Mouse (Mus musculus): ENCODE results near the gene Ccl22. TPM values are rescaled to one million over a fixed set of nuclear protein-coding genes. Genes with fewer than 3 reads are reported as not detected.

The Ccl22 gene
- total RNA-seq, 2 experiments from 2014 or later: not detected

DNA sequence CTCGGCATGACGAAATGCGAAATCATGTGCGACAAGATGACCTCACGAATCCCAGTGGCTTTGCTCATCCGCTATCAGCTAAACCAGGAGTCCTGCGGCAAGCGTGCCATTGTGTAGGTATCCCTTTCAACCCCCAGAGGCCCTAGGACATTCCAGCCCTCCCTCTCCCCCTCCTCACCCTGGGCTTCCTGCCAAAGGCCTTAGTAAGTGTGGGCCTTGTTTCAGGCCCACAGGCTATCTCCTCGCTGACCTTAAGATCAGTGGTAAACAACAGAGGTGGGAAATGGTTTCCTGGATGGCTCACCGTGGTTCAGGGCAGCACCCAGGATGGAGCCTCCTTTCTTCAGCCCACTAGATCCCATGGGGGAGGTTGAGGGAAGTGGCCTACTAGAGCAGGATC is 32.6 kb downstream of the Ccl22 start:
- intact Hi-C loops (cut with DNase I): no loop called here
- DNase-seq: no peak

DNA sequence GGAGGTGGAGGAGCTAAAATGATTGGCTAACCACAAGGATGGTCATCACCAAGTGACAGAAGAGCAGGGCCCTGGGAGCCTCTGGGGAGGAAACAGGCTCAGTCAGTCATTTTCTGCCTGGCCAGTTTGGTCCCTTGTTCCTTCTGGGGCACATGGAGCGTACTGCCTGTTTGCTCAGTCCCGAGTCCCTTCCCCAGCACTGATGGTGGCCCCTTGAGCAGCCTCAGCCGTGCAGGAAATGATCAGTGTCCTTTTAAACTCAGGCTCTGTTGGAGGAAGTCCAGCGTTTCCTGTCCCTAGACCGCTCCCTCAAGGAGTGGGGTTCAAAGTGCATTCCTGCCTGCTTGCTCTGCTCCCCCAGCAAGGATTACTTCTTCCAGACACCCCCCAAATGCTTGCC is 33.1 kb downstream of the Ccl22 start:
- intact Hi-C loops (cut with DNase I): no loop called here
- DNase-seq: no peak

DNA sequence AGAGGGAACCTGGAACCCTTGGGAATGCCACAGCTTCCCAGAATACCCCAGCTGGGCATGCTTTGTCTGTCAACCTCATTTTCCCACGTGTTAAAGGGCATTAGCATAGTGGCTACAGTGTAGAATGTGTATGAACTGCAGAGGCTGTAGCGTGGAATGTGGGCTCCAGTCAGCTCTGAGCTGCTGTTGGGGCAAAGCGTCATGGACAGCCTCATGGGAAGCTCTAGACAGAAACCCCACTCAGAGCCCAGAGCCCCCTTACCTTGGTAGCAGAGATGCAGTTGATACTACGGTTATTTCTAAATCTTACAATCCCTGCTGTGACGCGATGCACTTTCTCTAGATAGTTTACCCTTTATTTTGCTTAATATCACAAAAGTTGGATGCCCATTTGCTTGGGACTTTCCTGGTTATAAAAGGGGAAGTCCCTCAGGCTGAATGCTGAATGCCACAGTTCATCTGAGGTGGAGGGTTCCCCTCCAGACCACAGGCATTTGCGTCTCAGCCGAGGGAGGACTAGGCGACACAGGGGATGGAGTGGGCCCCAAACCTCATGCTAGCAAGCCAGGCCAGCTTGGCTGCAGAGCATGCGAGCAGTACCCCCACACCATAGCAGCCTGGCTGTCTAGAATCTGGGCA is 33.6 kb downstream of the Ccl22 start:
- intact Hi-C loops (cut with DNase I): no loop called here
- DNase-seq: no peak

DNA sequence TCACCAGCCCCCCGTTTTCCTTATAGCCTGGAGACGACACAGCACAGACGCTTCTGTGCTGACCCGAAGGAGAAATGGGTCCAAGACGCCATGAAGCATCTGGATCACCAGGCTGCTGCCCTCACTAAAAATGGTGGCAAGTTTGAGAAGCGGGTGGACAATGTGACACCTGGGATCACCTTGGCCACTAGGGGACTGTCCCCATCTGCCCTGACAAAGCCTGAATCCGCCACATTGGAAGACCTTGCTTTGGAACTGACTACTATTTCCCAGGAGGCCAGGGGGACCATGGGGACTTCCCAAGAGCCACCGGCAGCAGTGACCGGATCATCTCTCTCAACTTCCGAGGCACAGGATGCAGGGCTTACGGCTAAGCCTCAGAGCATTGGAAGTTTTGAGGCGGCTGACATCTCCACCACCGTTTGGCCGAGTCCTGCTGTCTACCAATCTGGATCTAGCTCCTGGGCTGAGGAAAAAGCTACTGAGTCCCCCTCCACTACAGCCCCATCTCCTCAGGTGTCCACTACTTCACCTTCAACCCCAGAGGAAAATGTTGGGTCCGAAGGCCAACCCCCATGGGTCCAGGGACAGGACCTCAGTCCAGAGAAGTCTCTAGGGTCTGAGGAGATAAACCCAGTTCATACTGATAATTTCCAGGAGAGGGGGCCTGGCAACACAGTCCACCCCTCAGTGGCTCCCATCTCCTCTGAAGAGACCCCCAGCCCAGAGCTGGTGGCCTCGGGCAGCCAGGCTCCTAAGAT is 34.3 kb downstream of the Ccl22 start:
- DNase-seq: no peak
- intact Hi-C loops (cut with DNase I): no loop called here

DNA sequence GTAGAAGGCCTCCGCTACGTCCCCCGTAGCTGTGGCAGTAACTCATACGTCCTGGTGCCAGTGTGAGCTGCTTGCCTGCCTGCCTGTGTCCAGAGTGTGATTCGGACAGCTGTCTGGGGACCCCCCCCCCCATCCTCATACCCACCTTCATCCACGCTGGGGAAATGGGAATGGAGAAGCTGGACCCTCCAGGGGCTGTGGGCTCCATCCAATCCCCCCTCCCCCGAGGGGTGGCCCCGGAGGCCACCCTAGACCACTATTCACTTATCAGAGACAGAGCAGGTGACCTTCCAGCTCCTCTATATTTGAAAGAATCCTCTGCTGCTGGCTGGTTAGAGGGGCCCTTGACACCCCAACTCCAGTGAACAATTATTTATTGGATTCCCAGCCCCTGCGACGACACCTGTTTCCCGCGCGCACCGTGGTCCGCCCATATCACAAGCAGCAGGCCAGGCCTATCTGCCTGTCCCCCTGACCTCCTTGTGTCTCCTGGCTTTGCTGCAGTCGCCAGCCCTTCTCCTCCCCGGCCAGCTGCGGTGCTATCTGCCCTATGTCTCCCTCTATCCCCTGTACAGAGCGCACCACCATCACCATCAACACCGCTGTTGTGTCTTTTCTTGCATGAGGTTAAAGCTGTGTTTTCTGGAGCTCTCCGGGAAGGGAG is 35.2 kb downstream of the Ccl22 start:
- DNase-seq: no peak
- intact Hi-C loops (cut with DNase I): no loop called here

DNA sequence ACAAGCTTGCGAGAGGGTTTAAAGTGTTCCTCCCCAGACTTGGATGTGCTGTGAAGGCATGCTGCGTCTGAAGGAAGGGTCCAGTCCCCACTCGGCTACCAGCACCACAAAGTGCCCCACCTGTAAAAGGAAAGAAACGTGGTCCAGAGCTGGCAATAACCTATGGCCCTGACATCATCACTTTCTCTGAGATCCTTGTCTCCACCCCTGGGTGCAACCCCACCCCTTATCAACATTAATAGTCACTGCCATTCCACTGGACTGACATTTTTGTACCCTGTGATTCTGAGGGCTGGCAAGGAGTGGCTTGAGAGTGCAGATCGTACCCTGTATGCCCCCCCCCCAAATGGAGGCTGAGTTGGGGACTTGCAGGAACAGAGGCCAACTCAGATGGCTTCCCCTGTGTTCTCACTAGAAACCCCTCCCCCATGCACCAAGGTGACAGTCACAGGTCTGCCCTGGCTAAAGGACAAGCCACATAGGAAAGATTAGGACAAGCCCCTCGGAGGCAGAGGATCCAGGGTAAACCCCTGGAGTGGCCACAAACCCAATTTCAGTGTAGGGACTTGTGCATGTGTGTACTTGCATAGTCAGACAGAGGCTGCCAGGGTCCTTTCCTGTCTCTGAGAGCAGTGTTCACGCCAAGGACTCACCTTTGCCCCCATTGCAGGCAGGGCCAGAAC is 35.9 kb downstream of the Ccl22 start:
- DNase-seq: no peak
- intact Hi-C loops (cut with DNase I): no loop called here

DNA sequence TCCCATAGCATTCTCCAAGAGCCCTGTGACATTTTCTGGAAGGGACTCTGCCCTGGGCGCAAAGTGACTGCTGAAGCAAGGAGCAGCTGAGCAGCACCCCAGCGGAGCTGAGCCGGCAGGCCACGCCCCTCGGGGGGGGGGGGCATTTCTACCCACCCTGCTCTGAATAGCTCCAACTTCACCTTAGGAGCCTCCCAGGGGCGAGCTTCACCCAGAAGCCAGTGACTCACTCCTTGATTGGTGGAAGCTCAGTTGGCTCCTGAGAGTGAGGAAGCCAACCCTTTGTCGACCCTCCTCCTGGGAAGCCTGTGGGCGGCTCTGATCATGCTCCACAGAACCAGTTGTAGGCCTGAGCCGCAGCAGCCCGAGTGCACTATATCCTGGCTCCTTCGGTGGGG is 36.4 kb downstream of the Ccl22 start:
- intact Hi-C loops (cut with DNase I): no loop called here
- DNase-seq: no peak

DNA sequence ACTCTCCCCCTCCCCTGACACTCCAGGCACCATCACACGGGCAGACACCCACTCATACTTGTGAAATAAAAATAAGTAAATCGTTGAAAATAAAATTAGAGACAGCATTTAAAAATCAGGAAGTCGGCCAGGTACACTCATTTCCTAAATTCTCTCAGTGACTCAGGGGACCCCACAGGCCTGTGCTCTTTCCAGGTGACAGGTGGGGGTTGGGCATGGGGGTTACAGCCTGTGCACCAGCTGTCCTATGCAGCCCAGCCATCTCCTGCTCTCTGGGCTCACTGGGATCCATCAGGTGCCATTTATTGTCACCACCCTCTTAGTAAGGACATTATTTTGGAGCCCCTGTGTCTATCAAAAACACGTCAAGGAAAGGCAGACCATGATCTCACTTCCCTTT is 38.5 kb downstream of the Ccl22 start:
- DNase-seq: no peak
- intact Hi-C loops (cut with DNase I): no loop called here

DNA sequence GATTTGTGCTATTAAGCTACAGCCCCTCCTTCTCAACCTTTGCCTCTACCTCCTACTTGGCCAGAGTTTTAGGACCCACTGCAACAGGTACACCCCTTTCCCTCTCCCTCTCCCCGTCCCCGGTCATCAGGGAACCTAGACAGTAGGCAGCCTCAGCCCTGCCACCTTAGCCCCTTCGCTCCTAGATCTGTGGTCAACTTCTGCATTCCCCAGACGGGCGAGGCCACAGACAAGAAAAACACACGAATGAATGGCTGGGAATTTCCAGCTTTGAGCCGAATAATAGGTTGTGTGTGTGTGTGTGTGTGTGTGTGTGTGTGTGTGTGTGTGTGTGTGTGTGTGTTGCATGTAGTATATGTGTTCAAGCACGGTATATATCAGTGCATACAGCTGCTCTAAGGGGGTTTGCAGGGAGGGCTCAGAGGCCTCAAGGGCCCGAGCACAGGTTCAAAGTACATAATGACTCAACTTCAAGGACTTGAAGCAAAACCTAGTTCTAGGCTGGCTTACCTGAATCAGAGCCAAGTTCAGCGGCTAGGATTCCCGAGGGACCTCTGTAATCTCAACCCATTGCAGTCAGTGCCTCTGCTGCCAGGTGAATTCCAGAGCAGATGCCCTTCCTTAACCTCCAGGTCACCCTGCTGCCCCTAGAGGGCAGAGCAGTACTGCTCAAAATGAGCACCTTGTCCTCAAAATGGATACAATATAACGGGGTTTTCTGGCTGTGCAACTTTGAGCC is 40.0 kb downstream of the Ccl22 start:
- intact Hi-C loops (cut with DNase I): no loop called here
- no peak for DNase-seq

DNA sequence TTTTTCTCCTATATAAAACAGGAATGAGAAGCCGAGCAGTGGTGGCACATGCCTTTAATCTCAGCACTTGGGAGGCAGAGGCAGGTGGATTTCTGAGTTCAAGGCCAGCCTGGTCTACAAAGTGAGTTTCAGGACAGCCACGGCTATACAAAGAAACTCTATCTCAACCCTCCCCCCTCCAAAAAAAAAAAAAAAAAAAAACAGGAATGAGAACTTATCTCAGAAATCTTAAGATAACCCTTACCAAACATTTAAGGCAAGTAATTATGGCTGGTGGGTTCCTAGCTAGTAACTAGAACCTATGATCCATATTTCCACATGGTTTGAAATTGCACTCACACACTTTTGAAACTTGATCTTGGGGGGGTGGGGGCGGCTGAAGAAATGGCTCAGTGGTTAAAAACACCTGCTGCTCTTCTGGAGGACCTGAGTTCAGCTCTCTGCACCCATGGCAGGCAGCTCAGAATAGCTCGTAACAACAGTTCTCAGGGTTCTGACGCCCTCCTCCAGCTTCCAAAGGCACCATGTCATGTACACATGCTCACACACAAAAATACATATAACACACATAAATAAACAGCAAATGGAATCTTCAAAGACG is 40.7 kb downstream of the Ccl22 start:
- DNase-seq: no peak
- intact Hi-C loops (cut with DNase I): no loop called here

DNA sequence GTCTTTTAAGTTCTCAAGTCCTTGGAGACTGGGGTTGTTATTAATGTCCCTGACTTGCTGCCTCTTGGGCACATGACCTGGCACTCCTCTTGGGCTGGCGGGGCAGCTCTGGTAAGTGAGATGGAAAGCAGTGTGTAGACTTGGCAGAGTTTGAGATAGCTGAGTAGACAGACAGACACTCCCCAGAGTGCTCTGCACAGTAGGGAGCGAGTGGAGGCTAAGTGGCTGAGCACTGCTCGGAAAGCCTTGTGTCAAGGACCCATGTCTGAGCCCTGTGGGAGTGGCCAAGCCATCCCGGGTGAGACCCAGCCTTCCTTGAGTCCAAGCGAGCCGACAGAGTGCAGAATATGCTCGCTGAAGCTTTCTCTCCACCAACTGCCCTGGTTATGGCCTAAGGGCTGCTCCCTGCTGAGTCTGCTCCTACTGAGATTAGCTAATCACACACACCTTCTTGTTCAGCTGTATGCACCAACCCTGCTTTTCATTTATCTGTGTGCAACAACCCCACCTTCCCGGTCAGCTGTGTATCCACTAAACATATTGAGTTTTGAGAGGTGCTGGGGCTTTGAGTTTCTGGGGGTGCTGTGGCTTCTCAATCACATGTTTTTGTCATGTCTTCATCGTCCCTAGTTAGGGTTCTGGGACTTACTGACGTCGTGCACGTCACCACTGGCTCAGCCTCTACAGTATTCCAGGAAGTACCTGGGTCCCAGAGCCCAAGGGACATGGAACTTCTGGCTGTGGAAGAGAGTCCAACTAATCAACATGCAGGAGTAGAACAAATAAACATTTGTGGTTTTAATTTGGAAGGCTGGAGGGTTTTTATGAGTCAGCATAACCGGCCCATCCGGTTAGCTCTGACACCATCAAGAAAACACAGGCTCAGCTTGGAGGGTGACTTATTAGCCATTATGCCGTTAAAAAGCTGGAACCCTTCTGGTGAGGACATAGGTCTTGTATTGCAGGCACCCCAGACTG is 42.4 kb downstream of the Ccl22 start:
- peak in 1 of 2 experiments; percentile 24 for DNase-seq
- intact Hi-C loops (cut with DNase I): no loop called here

DNA sequence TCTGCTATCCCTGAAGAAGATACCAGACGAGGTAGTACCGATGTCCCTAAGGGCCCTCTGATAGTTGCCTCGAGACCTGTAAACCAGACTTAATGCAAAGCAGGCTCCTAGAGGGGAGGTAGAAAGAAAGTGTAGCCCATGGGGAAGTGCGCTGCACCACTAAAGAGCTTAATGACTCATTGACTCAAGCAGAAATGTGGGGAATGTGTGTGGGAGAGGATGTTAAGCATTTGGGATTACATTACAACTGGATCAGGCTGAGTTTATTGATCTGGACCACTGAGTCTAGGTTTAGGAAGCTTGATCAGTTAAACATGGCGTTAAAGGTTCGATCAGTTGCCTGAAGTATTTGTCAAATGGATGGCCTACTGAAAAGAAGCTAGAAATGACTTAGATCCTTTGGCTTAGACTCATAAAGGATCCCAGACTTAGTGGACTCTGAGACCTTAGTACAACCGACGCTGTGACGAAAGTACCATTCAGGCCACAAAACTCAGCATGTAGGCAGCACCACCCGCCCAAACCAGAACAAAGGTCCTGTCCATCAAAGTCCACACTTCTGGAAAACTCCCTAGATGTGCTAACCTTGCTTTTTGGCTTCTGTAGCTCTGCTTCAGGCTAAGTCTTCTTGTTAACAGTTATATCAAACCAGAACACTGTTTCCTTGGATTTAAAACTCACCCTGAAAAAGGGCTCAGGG is 44.0 kb downstream of the Ccl22 start:
- DNase-seq: no peak
- intact Hi-C loops (cut with DNase I): no loop called here

DNA sequence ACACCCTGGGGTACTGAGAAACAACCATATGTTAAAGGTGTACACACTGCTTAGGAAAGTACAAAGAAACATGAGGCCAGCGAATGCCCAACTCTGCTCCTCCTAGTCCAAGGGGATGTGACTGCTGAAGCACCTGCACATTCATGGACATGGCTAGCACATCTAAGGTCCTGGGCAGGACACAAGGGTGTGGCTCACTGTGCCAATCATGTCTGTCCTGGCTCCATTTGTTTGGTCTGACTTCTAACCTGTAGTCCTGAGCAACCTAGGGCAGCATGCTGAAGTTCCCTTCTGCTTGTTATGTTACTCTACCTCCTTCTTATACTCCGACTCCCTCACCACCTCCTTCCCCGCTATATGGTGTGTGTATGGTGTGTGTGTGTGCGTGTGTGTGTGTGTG is 49.0 kb downstream of the Ccl22 start:
- DNase-seq: no peak
- intact Hi-C loops (cut with DNase I): no loop called here

DNA sequence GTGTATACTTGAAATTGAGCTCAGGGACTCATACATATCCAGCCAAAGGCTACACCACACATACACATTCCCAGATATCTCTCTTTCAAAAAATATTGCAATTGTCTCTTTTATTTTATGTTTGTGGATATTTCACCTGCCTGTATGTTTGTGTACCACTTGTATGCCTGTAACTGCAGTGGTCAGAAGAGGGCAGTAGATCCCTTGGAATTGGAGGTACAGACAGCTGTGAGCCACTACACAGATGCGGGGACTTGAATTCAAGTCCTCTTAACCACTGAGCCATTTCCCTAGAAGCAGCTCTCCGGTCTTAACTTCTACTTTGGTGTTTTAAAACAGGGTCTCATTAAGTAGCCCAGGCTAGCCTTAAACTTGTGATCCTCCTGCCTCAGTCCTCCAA is 49.4 kb downstream of the Ccl22 start:
- intact Hi-C loops (cut with DNase I): no loop called here
- no peak for DNase-seq

DNA sequence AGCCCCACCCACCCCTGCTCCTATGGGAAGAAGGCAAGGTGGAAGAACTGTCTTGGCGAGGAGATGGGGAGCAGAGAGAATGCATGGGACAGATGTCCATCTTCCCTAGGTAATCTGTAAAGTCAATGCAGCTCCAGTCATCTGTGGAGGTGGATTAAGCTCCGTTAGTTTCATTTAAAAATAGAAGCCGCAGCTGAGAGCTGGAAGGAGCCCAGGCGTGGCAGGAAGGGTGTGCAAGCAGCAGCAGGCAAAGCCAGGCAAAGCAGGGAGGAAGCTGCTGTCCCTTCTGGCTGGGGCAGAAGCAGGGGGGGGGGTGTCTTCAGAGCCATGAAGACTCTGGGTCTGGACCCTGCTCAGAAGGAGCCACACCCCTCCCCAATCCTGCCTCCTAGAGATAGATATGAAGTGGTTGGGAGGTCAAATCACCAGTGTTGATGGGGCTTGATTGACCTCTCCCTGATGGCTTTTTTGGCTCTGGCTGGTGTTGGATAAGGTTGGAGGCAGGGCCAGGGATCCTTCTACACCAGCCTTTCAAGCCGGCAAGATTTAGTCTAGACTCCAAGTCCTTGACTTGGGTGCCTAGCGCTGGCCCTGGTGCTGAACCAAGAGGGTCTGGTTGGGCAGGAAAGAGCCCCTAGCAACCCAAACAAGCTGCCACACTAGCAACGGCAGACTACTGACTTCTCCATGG is 55.0 kb downstream of the Ccl22 start:
- no peak for DNase-seq
- intact Hi-C loops (cut with DNase I): no loop called here

All from gastrocnemius, postnatal 36 days (tissue).